Mouse (Mus musculus) kidney, adult 2 months (tissue): ENCODE measurements around the gene Pheta1.

Source experiments
- CTCF ChIP-seq: fragments of 200-500 bp; conservative IDR thresholded peaks from 2 replicates; pipeline ENCODE4 v1.5.1; 2011; ENCODE audit warnings: low read depth, mild to moderate bottlenecking, control low read depth, low read length, moderate library complexity, mixed read lengths; ENCODE audit not compliant: insufficient read depth, insufficient read length
- POLR2A ChIP-seq: fragments of 200-500 bp; IDR thresholded peaks from one replicate; pipeline ENCODE4 v1.6.1; 2011; ENCODE audit warnings: low read depth, low read length, control low read depth

DNA sequence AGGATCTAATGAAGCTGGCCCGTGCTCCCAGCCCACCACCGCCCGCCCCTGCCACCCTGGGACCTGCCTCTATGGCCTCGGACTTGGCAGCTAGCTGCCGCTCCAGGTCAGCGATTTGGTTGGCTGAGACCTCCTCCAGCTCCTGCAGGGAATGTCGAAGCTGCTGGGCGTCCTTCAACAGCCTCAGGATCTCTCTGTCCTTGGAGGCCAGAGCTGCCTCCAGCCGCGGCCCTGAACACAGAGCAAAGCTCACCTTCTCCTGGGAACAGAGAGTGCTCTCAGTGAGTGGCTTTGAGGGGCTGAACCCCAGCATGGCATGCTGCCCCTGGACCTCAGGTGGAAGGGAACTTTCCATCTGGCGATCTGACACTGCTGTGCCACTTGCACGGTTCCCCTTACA lies 28.1 kb downstream of the Pheta1 start:
- no peak for TF ChIP-seq CTCF
- TF ChIP-seq POLR2A: no peak
